Mouse (Mus musculus) liver, embryonic 11.5 days (tissue): ENCODE measurements around the gene Pnkp. TPM values are rescaled to one million over a fixed set of nuclear protein-coding genes. Genes with fewer than 3 reads are reported as not detected.

Source experiments
- ATAC-seq: fragments of 200-750 bp; cut with Nextera tagmentation; replicated peaks from 2 replicates; pipeline ENCODE4 v1.8.0; 2017; ENCODE audit warnings: moderate number of reproducible peaks, mild to moderate bottlenecking, moderate TSS enrichment, moderate library complexity; ENCODE audit not compliant: low FRiP score
- DNase-seq: peaks from one replicate; pipeline ENCODE4 v3.0.0-alpha.2; 2017; ENCODE audit warnings: low spot score
- H3K27ac ChIP-seq: fragments of 300-500 bp; sonication (generic); 2 replicates; pipeline ENCODE4 v1.5.1; 2014; ENCODE audit warnings: mild to moderate bottlenecking, low read depth, low read length, control low read depth
- H3K27me3 ChIP-seq: fragments of 300-500 bp; sonication (generic); replicated peaks from 2 replicates; pipeline ENCODE4 v1.6.1; 2014; ENCODE audit warnings: low read length, mixed read lengths; ENCODE audit not compliant: control insufficient read depth, insufficient read depth
- H3K36me3 ChIP-seq: fragments of 300-500 bp; sonication (generic); 2 replicates; pipeline ENCODE4 v1.6.1; 2014; ENCODE audit warnings: mild to moderate bottlenecking, low read length, moderate library complexity, mixed read lengths; ENCODE audit not compliant: control insufficient read depth, insufficient read depth
- H3K4me1 ChIP-seq: fragments of 300-500 bp; sonication (generic); replicated peaks from 2 replicates; pipeline ENCODE4 v1.6.1; 2014; ENCODE audit warnings: low read length, mixed read lengths; ENCODE audit not compliant: control insufficient read depth, insufficient read depth
- H3K4me2 ChIP-seq: fragments of 300-500 bp; sonication (generic); 2 replicates; pipeline ENCODE4 v1.6.1; 2014; ENCODE audit warnings: mild to moderate bottlenecking, control low read depth, moderate library complexity
- H3K4me3 ChIP-seq: fragments of 300-500 bp; sonication (generic); 2 replicates; pipeline ENCODE4 v1.5.1; 2014; ENCODE audit warnings: low read depth, low read length, control low read depth
- H3K9ac ChIP-seq: fragments of 300-500 bp; sonication (generic); 2 replicates; pipeline ENCODE4 v1.6.1; 2014; ENCODE audit warnings: low read depth, low read length, control low read depth
- H3K9me3 ChIP-seq: fragments of 300-500 bp; sonication (generic); 2 replicates; pipeline ENCODE4 v1.6.1; 2016; ENCODE audit warnings: low read length, inconsistent platforms, mixed read lengths; ENCODE audit not compliant: control insufficient read depth
- WGBS: fragments of 180-500 bp; shearing (Covaris S2); extraction: QIAGEN DNeasy Blood & Tissue Kit; methylation state at CpG from one replicate; pipeline ENCODE4 v1.1.7; 2014; 5-methylcytosine and 5-hydroxymethylcytosine counted together
- polyA plus RNA-seq: library from polyadenylated mRNA; unstranded; fragments of >200 nt; fragmentation: Nextera tagmentation; extraction: Ambion mirVana; gene quantifications from 2 replicates; pipeline ENCODE4 v1.2.1, GENCODE M21; 2014

Gene Pnkp
- polyA plus RNA-seq, 1 experiment from 2014 or later = 32.5 TPM

- peak overlapping the region; percentile 99 for H3K4me2 ChIP-seq
- H3K9me3 ChIP-seq = no peaks in the 10 kb centered on the region
- WGBS = 38% methylated on average over 14 of the region's 14 CpGs
- no peak for ATAC-seq
- no peaks in the 10 kb centered on the region for H3K27me3 ChIP-seq
- peak; percentile 32 for DNase-seq
- H3K27ac ChIP-seq = peak overlapping the region; percentile 97
- H3K4me1 ChIP-seq = peaks cover 32% of the 10 kb centered on the region
- peak overlapping the region; percentile 88 for H3K4me3 ChIP-seq
- peak overlapping the region; percentile 96 for H3K9ac ChIP-seq
- H3K36me3 ChIP-seq = peaks cover 14% of the 10 kb centered on the region
These were observed 41.9 kb upstream of the Pnkp start for GRCm38 (mm10) chr7:44814952-44815553.

GRCm38 (mm10) chr7:44815721-44816469 is 41.0 kb upstream of the Pnkp start, which contains the start of the genes Nup62 and Il4i1:
Nup62 (plus strand) TSS chr7:44816088.
Il4i1 (plus strand) TSS chr7:44816387.
- Histone ChIP-seq H3K36me3 (peaks cover 19% of the 10 kb centered on the region), H3K27me3 (no peaks in the 10 kb centered on the region), H3K4me2 (peak within 1 kb of the TSS; percentile 99), H3K4me3 (peak within 1 kb of the TSS; percentile 88), H3K9me3 (no peaks in the 10 kb centered on the region), H3K9ac (peak within 1 kb of the TSS; percentile 96), H3K27ac (peak within 1 kb of the TSS; percentile 97), H3K4me1 (peaks cover 40% of the 10 kb centered on the region)
- under 1% methylated on average over 60 of the region's 62 CpGs for WGBS
- peak; percentile 88 for ATAC-seq
- DNase-seq = peak; percentile 99

GRCm38 (mm10) chr7:44816470-44817021 is 40.4 kb upstream of the Pnkp start, which contains the start of gene Atf5:
Atf5 (minus strand) TSS chr7:44816658.
- DNase-seq (no peak), ATAC-seq (peak; percentile 24)
- no peaks in the 10 kb centered on the region for H3K9me3 ChIP-seq
- peak within 1 kb of the TSS; percentile 96 for H3K9ac ChIP-seq
- H3K27me3 ChIP-seq = no peaks in the 10 kb centered on the region
- H3K4me3 ChIP-seq = peak within 1 kb of the TSS; percentile 88
- peaks cover 19% of the 10 kb centered on the region for H3K36me3 ChIP-seq
- H3K4me1 ChIP-seq = peaks cover 46% of the 10 kb centered on the region
- peak within 1 kb of the TSS; percentile 99 for H3K4me2 ChIP-seq
- peak within 1 kb of the TSS; percentile 97 for H3K27ac ChIP-seq
- WGBS = under 1% methylated on average over 51 of the region's 57 CpGs

- WGBS = 17% methylated on average over 3 of the region's 3 CpGs
- peaks cover 16% of the 10 kb centered on the region for H3K36me3 ChIP-seq
- peak overlapping the region; percentile 88 for H3K4me3 ChIP-seq
- H3K9ac ChIP-seq = peak overlapping the region; percentile 96
- ATAC-seq = no peak
- peak overlapping the region; percentile 97 for H3K27ac ChIP-seq
- peaks cover 51% of the 10 kb centered on the region for H3K4me1 ChIP-seq
- H3K4me2 ChIP-seq = peak overlapping the region; percentile 99
- no peaks in the 10 kb centered on the region for H3K27me3 ChIP-seq
- DNase-seq = no peak
- no peaks in the 10 kb centered on the region for H3K9me3 ChIP-seq
These were observed 39.5 kb upstream of the Pnkp start for GRCm38 (mm10) chr7:44817441-44817840.

DNA sequence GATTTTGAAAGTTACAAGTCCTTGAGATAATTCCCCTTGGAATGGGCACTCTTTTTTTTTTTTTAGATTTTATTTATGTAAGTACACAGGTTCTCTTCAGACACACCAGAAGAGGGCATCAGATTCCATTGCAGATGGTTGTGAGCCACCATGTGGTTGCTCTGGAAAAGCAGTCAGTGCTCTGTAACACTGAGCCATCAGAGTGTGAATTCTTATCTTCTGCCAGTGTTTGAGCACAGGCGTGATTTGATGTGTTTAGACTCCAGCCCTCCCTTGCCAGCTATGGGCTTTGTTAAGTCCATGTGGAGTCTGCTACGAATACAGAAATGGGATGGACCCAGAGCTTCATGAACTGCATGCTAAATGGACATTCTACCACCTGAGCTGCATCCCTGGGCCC is 38.8 kb upstream of the Pnkp start:
- peak overlapping the region; percentile 2 for H3K27ac ChIP-seq
- no peaks in the 10 kb centered on the region for H3K9me3 ChIP-seq
- WGBS = 37% methylated on average over 2 of the region's 2 CpGs
- H3K9ac ChIP-seq = peak overlapping the region; percentile 96; the same call in 1 of the 2 replicates
- peaks cover 15% of the 10 kb centered on the region for H3K36me3 ChIP-seq
- no peak for ATAC-seq
- peak; percentile 27 for DNase-seq
- H3K4me2 ChIP-seq = peak overlapping the region; percentile 99
- H3K4me3 ChIP-seq = peak overlapping the region; percentile 88
- no peaks in the 10 kb centered on the region for H3K27me3 ChIP-seq
- peaks cover 58% of the 10 kb centered on the region for H3K4me1 ChIP-seq

DNA sequence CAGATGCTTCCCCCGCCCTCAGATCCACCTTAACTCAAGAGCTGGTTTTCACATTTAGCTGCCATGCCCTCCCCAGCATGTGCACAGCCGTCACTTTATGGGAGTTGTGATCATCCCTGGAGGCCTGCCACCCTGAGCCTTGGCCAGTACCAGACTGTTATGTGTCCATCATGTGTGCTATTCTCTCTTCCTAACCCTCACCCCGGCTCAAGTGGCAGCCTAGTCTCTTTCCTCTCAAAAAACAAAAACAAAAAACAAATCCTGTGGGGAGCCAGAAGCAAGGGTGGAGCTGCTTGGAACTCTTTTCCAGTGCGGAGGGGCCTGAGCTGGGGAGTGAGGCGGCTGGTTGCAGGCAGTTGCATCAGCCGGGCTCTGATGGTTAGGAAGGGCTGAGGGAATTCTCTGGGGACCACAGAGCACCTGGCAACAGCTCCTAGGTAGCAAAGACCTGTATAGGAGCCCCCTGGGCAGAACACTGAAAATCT is 38.1 kb upstream of the Pnkp start:
- peak overlapping the region; percentile 49 for H3K9ac ChIP-seq
- H3K27ac ChIP-seq = peak overlapping the region; percentile 2
- 45% methylated on average over 6 of the region's 6 CpGs for WGBS
- no peaks in the 10 kb centered on the region for H3K27me3 ChIP-seq
- ATAC-seq (no peak), DNase-seq (peak; percentile 45)
- peak overlapping the region; percentile 88 for H3K4me3 ChIP-seq
- peak overlapping the region; percentile 99 for H3K4me2 ChIP-seq
- peaks cover 64% of the 10 kb centered on the region for H3K4me1 ChIP-seq
- peaks cover 12% of the 10 kb centered on the region for H3K36me3 ChIP-seq
- no peaks in the 10 kb centered on the region for H3K9me3 ChIP-seq

DNA sequence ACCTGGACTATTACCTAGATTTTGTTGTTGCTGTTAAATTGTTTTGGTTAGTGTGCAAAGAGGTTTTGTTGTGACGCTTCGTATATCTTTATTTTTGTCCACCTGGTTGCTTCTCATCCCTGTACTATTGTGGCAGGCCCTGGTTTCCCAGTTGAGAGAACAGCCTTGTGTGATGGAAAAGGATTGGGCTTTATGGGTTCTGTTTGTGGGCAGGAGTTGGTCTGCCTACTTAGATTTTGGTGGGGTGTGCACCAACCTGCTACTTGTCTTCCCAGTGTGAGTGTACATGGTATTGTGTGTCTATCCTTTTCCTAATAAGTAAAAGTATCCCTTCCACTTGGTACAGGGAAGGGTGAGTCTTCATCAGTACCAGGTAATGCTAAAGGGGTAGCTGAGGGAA is 37.5 kb upstream of the Pnkp start:
- peaks cover 68% of the 10 kb centered on the region for H3K4me1 ChIP-seq
- H3K9me3 ChIP-seq = no peaks in the 10 kb centered on the region
- H3K27ac ChIP-seq = peak overlapping the region; percentile 2
- no peaks in the 10 kb centered on the region for H3K27me3 ChIP-seq
- WGBS = 83% methylated on average over 2 of the region's 2 CpGs
- peak overlapping the region; percentile 88 for H3K4me3 ChIP-seq
- no peak for ATAC-seq
- peaks cover 11% of the 10 kb centered on the region; the same call in 1 of the 2 replicates for H3K36me3 ChIP-seq
- peak overlapping the region; percentile 99 for H3K4me2 ChIP-seq
- DNase-seq = no peak
- peak overlapping the region; percentile 49 for H3K9ac ChIP-seq

DNA sequence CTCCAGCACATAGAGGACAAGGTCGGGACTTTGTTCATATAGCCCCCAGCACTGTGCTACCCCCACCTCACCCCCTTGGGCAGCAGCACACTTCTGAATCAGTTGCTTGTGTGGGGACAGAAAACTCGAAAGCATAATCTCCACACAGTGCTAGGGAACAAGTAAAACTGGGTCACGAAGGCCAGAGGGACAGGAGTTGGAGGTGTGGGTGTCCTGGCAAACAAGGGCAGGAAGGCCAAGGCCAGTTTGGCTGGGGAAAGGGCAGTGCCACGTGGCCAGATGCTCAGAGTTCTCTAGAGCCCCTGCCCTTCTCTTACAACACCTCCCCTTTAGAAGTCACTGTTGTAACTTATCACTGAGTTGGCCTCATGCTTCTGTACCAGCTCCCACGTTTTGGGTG is 37.1 kb upstream of the Pnkp start:
- Histone ChIP-seq H3K9ac (peak overlapping the region; percentile 49), H3K4me3 (peak overlapping the region; percentile 88)
- ATAC-seq = no peak

More for the DNA sequence above, 37.1 kb upstream of the Pnkp start:
- Histone ChIP-seq H3K27me3 (no peaks in the 10 kb centered on the region), H3K4me1 (peaks cover 71% of the 10 kb centered on the region), H3K9me3 (no peaks in the 10 kb centered on the region), H3K36me3 (peaks cover 14% of the 10 kb centered on the region; the same call in 1 of the 2 replicates), H3K4me2 (peak overlapping the region; percentile 99), H3K27ac (peak overlapping the region; percentile 2)
- WGBS = 57% methylated on average over 5 of the region's 5 CpGs
- peak; percentile 27 for DNase-seq
